Mouse (Mus musculus) cortical plate, adult 2 months (tissue): Measurements from ENCODE around the gene Col6a5. TPM values are rescaled to one million over a fixed set of nuclear protein-coding genes. Genes with fewer than 3 reads are reported as not detected.

ENCODE experiments used
- H3K27ac ChIP-seq: fragments of 200-500 bp; 2 replicates; pipeline ENCODE4 v1.5.1; 2012; ENCODE audit warnings: low read length, control low read depth, inconsistent platforms; ENCODE audit not compliant: insufficient read depth
- H3K4me1 ChIP-seq: fragments of 200-500 bp; 2 replicates; pipeline ENCODE4 v1.6.1; 2011; ENCODE audit warnings: low read length; ENCODE audit not compliant: control insufficient read depth, insufficient read depth
- H3K4me3 ChIP-seq: fragments of 200-500 bp; 2 replicates; pipeline ENCODE4 v1.5.1; 2011; ENCODE audit warnings: mild to moderate bottlenecking, low read length, control low read depth; ENCODE audit not compliant: insufficient read depth
- CTCF ChIP-seq: fragments of 200-500 bp; IDR thresholded peaks from 2 replicates; pipeline ENCODE4 v1.5.1; 2011; ENCODE audit warnings: mild to moderate bottlenecking, control low read depth, low read length; ENCODE audit not compliant: insufficient read depth; ENCODE audit errors: extremely low read depth
- POLR2A ChIP-seq: fragments of 200-500 bp; IDR thresholded peaks from 2 replicates; pipeline ENCODE4 v1.6.1; 2011; ENCODE audit warnings: mild to moderate bottlenecking, low read length, control low read depth; ENCODE audit not compliant: insufficient read depth; ENCODE audit errors: extremely low read depth
- polyA plus RNA-seq: library from polyadenylated mRNA; depleted of rRNA; stranded (reverse); fragments of >200 nt; gene quantifications from 2 replicates; pipeline ENCODE4 v1.2.3, GENCODE M21; 2012; rRNA removed

Gene Col6a5
- polyA plus RNA-seq: 0.36 and 0.86 TPM in 2 replicates

- no peak for TF ChIP-seq POLR2A
- TF ChIP-seq CTCF: no peak
- Histone ChIP-seq H3K4me1 (no peaks in the 10 kb centered on the region; the same call in 1 of the 2 replicates), H3K27ac (no peak within 1 kb of the TSS), H3K4me3 (no peak within 1 kb of the TSS)
These were observed at the start of gene Col6a5 for GRCm38 (mm10) chr9:105960533-105960932. TSS of gene Col6a5 (minus strand) at chr9:105960643.

- TF ChIP-seq CTCF (no peak), POLR2A (no peak)
- Histone ChIP-seq H3K4me3 (no peak overlapping the region), H3K4me1 (peaks cover under 1% of the 10 kb centered on the region), H3K27ac (no peak overlapping the region)
These were observed 37.5 kb upstream of the Col6a5 start for GRCm38 (mm10) chr9:105997955-105998354.

GRCm38 (mm10) chr9:105992425-105992824 is 32.0 kb upstream of the Col6a5 start:
- no peak for TF ChIP-seq CTCF
- TF ChIP-seq POLR2A: no peak
- Histone ChIP-seq H3K4me3 (no peak overlapping the region), H3K27ac (no peak overlapping the region), H3K4me1 (peaks cover 2% of the 10 kb centered on the region)

GRCm38 (mm10) chr9:105990099-105990498 is 29.7 kb upstream of the Col6a5 start:
- peaks cover 2% of the 10 kb centered on the region for H3K4me1 ChIP-seq
- TF ChIP-seq POLR2A (no peak), CTCF (no peak)
- H3K27ac ChIP-seq: no peak overlapping the region
- no peak overlapping the region for H3K4me3 ChIP-seq

GRCm38 (mm10) chr9:105989468-105989867 is 29.0 kb upstream of the Col6a5 start:
- Histone ChIP-seq H3K27ac (no peak overlapping the region), H3K4me1 (peaks cover 3% of the 10 kb centered on the region), H3K4me3 (no peak overlapping the region)
- TF ChIP-seq POLR2A: no peak
- TF ChIP-seq CTCF: no peak

GRCm38 (mm10) chr9:105988096-105988495 is 27.7 kb upstream of the Col6a5 start:
- peaks cover 3% of the 10 kb centered on the region for H3K4me1 ChIP-seq
- H3K27ac ChIP-seq: no peak overlapping the region
- TF ChIP-seq CTCF (peak; percentile 78), POLR2A (no peak)
- no peak overlapping the region for H3K4me3 ChIP-seq

- TF ChIP-seq POLR2A (no peak), CTCF (no peak)
- Histone ChIP-seq H3K4me1 (peaks cover 1% of the 10 kb centered on the region), H3K4me3 (no peak overlapping the region), H3K27ac (no peak overlapping the region)
These were observed 24.6 kb upstream of the Col6a5 start for GRCm38 (mm10) chr9:105984931-105985519.

GRCm38 (mm10) chr9:105978479-105978878 is 18.0 kb upstream of the Col6a5 start:
- Histone ChIP-seq H3K27ac (no peak overlapping the region), H3K4me1 (no peaks in the 10 kb centered on the region; the same call in none of the 2 replicates), H3K4me3 (no peak overlapping the region)
- TF ChIP-seq POLR2A (no peak), CTCF (no peak)

GRCm38 (mm10) chr9:105976871-105977270 is 16.4 kb upstream of the Col6a5 start:
- Histone ChIP-seq H3K27ac (no peak overlapping the region), H3K4me1 (no peaks in the 10 kb centered on the region; the same call in 1 of the 2 replicates), H3K4me3 (no peak overlapping the region)
- TF ChIP-seq CTCF (no peak), POLR2A (no peak)

GRCm38 (mm10) chr9:105976314-105976713 is 15.9 kb upstream of the Col6a5 start:
- no peaks in the 10 kb centered on the region; the same call in 1 of the 2 replicates for H3K4me1 ChIP-seq
- no peak overlapping the region for H3K27ac ChIP-seq
- H3K4me3 ChIP-seq: no peak overlapping the region
- TF ChIP-seq CTCF (no peak), POLR2A (no peak)
